Mouse (Mus musculus) stomach, embryonic 16.5 days (tissue): ENCODE measurements around the gene Kif3b. TPM values are rescaled to one million over a fixed set of nuclear protein-coding genes. Genes with fewer than 3 reads are reported as not detected.
A peak's percentile ranks its signal among the peaks of the same experiment; 100 is the strongest.

Experiments used
- ATAC-seq: fragments of 200-750 bp; cut with Nextera tagmentation; 2 replicates; pipeline ENCODE4 v1.8.0; 2017; ENCODE audit warnings: moderate number of reproducible peaks, moderate TSS enrichment; ENCODE audit not compliant: insufficient read depth, low FRiP score
- H3K27ac ChIP-seq: fragments of 300-500 bp; sonication (generic); 2 replicates; pipeline ENCODE4 v1.5.1; 2014; ENCODE audit warnings: low read length
- H3K27me3 ChIP-seq: fragments of 300-500 bp; sonication (generic); 2 replicates; pipeline ENCODE4 v1.6.1; 2014; ENCODE audit warnings: low read length, control low read depth, mixed read lengths; ENCODE audit not compliant: control insufficient read depth, insufficient read depth
- H3K36me3 ChIP-seq: fragments of 300-500 bp; sonication (generic); 2 replicates; pipeline ENCODE4 v1.6.1; 2014; ENCODE audit warnings: low read length; ENCODE audit not compliant: control insufficient read depth, insufficient read depth
- H3K4me1 ChIP-seq: fragments of 300-500 bp; sonication (generic); 2 replicates; pipeline ENCODE4 v1.6.1; 2014; ENCODE audit warnings: low read length, control low read depth, mixed read lengths; ENCODE audit not compliant: control insufficient read depth, insufficient read depth
- H3K4me2 ChIP-seq: fragments of 300-500 bp; sonication (generic); 2 replicates; pipeline ENCODE4 v1.6.1; 2014; ENCODE audit warnings: low read depth, low read length, mixed read lengths
- H3K4me3 ChIP-seq: fragments of 300-500 bp; sonication (generic); replicated peaks from 2 replicates; pipeline ENCODE4 v1.5.1; 2014; ENCODE audit warnings: mild to moderate bottlenecking, low read length
- H3K9ac ChIP-seq: fragments of 300-500 bp; sonication (generic); 2 replicates; pipeline ENCODE4 v1.6.1; 2014; ENCODE audit warnings: low read length
- H3K9me3 ChIP-seq: fragments of 300-500 bp; sonication (generic); replicated peaks from 2 replicates; pipeline ENCODE4 v1.6.1; 2016; ENCODE audit warnings: low read length, control low read depth; ENCODE audit not compliant: control insufficient read depth
- WGBS: fragments of 180-500 bp; shearing (Covaris S2); extraction: QIAGEN DNeasy Blood & Tissue Kit; methylation state at CpG from one replicate; pipeline ENCODE4 v1.1.7; 2014; 5-methylcytosine and 5-hydroxymethylcytosine counted together
- polyA plus RNA-seq: library from polyadenylated mRNA; unstranded; fragments of >200 nt; fragmentation: Nextera tagmentation; extraction: Ambion mirVana; gene quantifications from 2 replicates; pipeline ENCODE4 v1.2.1, GENCODE M21; 2015

Kif3b gene
- polyA plus RNA-seq, 1 experiment from 2014 or later, result 6.7 TPM

- Histone ChIP-seq H3K36me3 (peaks cover 7% of the 10 kb centered on the region; the same call in 1 of the 2 replicates), H3K4me2 (no peak overlapping the region), H3K4me1 (0 out of 2 replicates have a peak, but pooled peaks cover 5% of the 10 kb centered on the region), H3K27me3 (no peaks in the 10 kb centered on the region), H3K4me3 (no peak overlapping the region), H3K9ac (no peak overlapping the region), H3K27ac (no peak overlapping the region), H3K9me3 (no peaks in the 10 kb centered on the region)
- WGBS, result 69% methylated on average over 3 of the region's 3 CpGs
- no peak for ATAC-seq
Measured at GRCm38 (mm10) chr2:153334281-153334680, 43.1 kb downstream of the Kif3b start.

GRCm38 (mm10) chr2:153336117-153336516 is 44.9 kb downstream of the Kif3b start:
- no peak for ATAC-seq
- no peaks in the 10 kb centered on the region for H3K9me3 ChIP-seq
- no peak overlapping the region for H3K4me3 ChIP-seq
- WGBS, result 53% methylated on average over 2 of the region's 2 CpGs
- no peaks in the 10 kb centered on the region for H3K27me3 ChIP-seq
- H3K4me2 ChIP-seq, result no peak overlapping the region
- 0 out of 2 replicates have a peak, but pooled peaks cover 5% of the 10 kb centered on the region for H3K4me1 ChIP-seq
- no peak overlapping the region for H3K27ac ChIP-seq
- H3K9ac ChIP-seq, result no peak overlapping the region; the same call in 1 of the 2 replicates
- H3K36me3 ChIP-seq, result peaks cover 5% of the 10 kb centered on the region; the same call in 1 of the 2 replicates

- H3K9me3 ChIP-seq, result no peaks in the 10 kb centered on the region
- no peaks in the 10 kb centered on the region for H3K36me3 ChIP-seq
- no peaks in the 10 kb centered on the region for H3K27me3 ChIP-seq
- 83% methylated on average over 9 of the region's 9 CpGs for WGBS
- no peak overlapping the region for H3K4me2 ChIP-seq
- 0 out of 2 replicates have a peak, but pooled peaks cover 5% of the 10 kb centered on the region for H3K4me1 ChIP-seq
- no peak overlapping the region; the same call in 1 of the 2 replicates for H3K27ac ChIP-seq
- no peak for ATAC-seq
- H3K4me3 ChIP-seq, result no peak overlapping the region
- H3K9ac ChIP-seq, result no peak overlapping the region
Measured at GRCm38 (mm10) chr2:153338361-153339350, 47.4 kb downstream of the Kif3b start.

- no peak overlapping the region for H3K4me2 ChIP-seq
- H3K4me1 ChIP-seq, result peaks cover 10% of the 10 kb centered on the region; the same call in 1 of the 2 replicates
- 87% methylated on average over 6 of the region's 6 CpGs for WGBS
- H3K4me3 ChIP-seq, result no peak overlapping the region
- no peak for ATAC-seq
- no peak overlapping the region for H3K9ac ChIP-seq
- H3K36me3 ChIP-seq, result no peaks in the 10 kb centered on the region
- H3K27me3 ChIP-seq, result no peaks in the 10 kb centered on the region
- no peak overlapping the region for H3K27ac ChIP-seq
- H3K9me3 ChIP-seq, result no peaks in the 10 kb centered on the region
Measured at GRCm38 (mm10) chr2:153342166-153342565, 51.0 kb downstream of the Kif3b start.

- Histone ChIP-seq H3K36me3 (no peaks in the 10 kb centered on the region), H3K4me2 (no peak overlapping the region), H3K27me3 (no peaks in the 10 kb centered on the region), H3K4me1 (peaks cover 7% of the 10 kb centered on the region; the same call in 1 of the 2 replicates), H3K9me3 (no peaks in the 10 kb centered on the region), H3K4me3 (no peak overlapping the region), H3K27ac (no peak overlapping the region), H3K9ac (no peak overlapping the region)
- WGBS, result 48% methylated on average over 3 of the region's 3 CpGs
- ATAC-seq, result no peak
Measured at GRCm38 (mm10) chr2:153342602-153343001, 51.4 kb downstream of the Kif3b start.

GRCm38 (mm10) chr2:153343191-153343590 is 52.0 kb downstream of the Kif3b start:
- Histone ChIP-seq H3K27me3 (no peaks in the 10 kb centered on the region), H3K9ac (no peak overlapping the region), H3K4me1 (peaks cover 7% of the 10 kb centered on the region), H3K9me3 (no peaks in the 10 kb centered on the region), H3K4me3 (no peak overlapping the region), H3K36me3 (no peaks in the 10 kb centered on the region), H3K27ac (0 out of 2 replicates have a peak overlapping the region, but pooled peaks have one; percentile 12), H3K4me2 (no peak overlapping the region)
- ATAC-seq, result no peak

- no peaks in the 10 kb centered on the region for H3K27me3 ChIP-seq
- peak overlapping the region; percentile 82 for H3K27ac ChIP-seq
- ATAC-seq, result no peak
- peak overlapping the region; percentile 77 for H3K4me2 ChIP-seq
- no peaks in the 10 kb centered on the region for H3K9me3 ChIP-seq
- no peaks in the 10 kb centered on the region for H3K36me3 ChIP-seq
- peak overlapping the region; percentile 86 for H3K9ac ChIP-seq
- H3K4me3 ChIP-seq, result peak overlapping the region; percentile 90
- WGBS, result 1% methylated on average over 11 of the region's 11 CpGs
- peaks cover 18% of the 10 kb centered on the region for H3K4me1 ChIP-seq
Measured at GRCm38 (mm10) chr2:153345071-153345453, 53.8 kb downstream of the Kif3b start.

- Histone ChIP-seq H3K9ac (peak within 1 kb of the TSS; percentile 98), H3K4me2 (peak within 1 kb of the TSS; percentile 77), H3K27ac (peak within 1 kb of the TSS; percentile 99), H3K4me3 (peak within 1 kb of the TSS; percentile 90), H3K4me1 (peaks cover 22% of the 10 kb centered on the region), H3K9me3 (no peaks in the 10 kb centered on the region), H3K36me3 (no peaks in the 10 kb centered on the region), H3K27me3 (no peaks in the 10 kb centered on the region)
- ATAC-seq, result peak; percentile 95
- WGBS, result under 1% methylated on average over 74 of the region's 79 CpGs
Measured at GRCm38 (mm10) chr2:153345454-153346220, 54.4 kb downstream of the Kif3b start, which contains the start of gene Asxl1. Gene Asxl1, plus strand, starts transcription at chr2:153345829.
